Mouse (Mus musculus) small intestine, adult 2 months (tissue): Measurements from ENCODE around the gene Faf1. TPM values are rescaled to one million over a fixed set of nuclear protein-coding genes. Genes with fewer than 3 reads are reported as not detected.

ENCODE experiments used
- H3K27ac ChIP-seq: fragments of 200-500 bp; 2 replicates; pipeline ENCODE4 v1.5.1; 2012; ENCODE audit warnings: low read depth, low read length, control low read depth, inconsistent platforms; ENCODE audit not compliant: insufficient read depth
- H3K27me3 ChIP-seq: fragments of 200-500 bp; 2 replicates; pipeline ENCODE4 v1.6.1; 2012; ENCODE audit warnings: mild to moderate bottlenecking, moderate library complexity, low read length, inconsistent platforms; ENCODE audit not compliant: control insufficient read depth, insufficient read depth
- H3K36me3 ChIP-seq: fragments of 200-500 bp; 2 replicates; pipeline ENCODE4 v1.6.1; 2012; ENCODE audit warnings: mild to moderate bottlenecking, low read length, control low read depth, inconsistent platforms; ENCODE audit not compliant: control insufficient read depth, insufficient read depth
- H3K4me1 ChIP-seq: fragments of 200-500 bp; 2 replicates; pipeline ENCODE4 v1.6.1; 2012; ENCODE audit warnings: low read length, inconsistent platforms, mixed read lengths; ENCODE audit not compliant: control insufficient read depth, insufficient read depth, insufficient read length
- H3K4me3 ChIP-seq: fragments of 200-500 bp; 2 replicates; pipeline ENCODE4 v1.5.1; 2012; ENCODE audit warnings: low read depth, mild to moderate bottlenecking, control low read depth, inconsistent platforms, low read length, moderate library complexity
- CTCF ChIP-seq: fragments of 200-500 bp; IDR thresholded peaks from 2 replicates; pipeline ENCODE4 v1.5.1; 2012; ENCODE audit warnings: low read depth, mild to moderate bottlenecking, control low read depth, inconsistent platforms, low read length, moderate library complexity, mixed read lengths; ENCODE audit not compliant: insufficient replicate concordance, insufficient read length; ENCODE audit errors: extremely low read depth
- POLR2A ChIP-seq: fragments of 200-500 bp; IDR thresholded peaks from 2 replicates; pipeline ENCODE4 v1.6.1; 2012; ENCODE audit warnings: low read depth, mild to moderate bottlenecking, control low read depth, inconsistent platforms, low read length, moderate library complexity
- WGBS: fragments of 180-500 bp; shearing (Covaris S2); methylation state at CpG from one replicate; pipeline ENCODE4 v1.1.7; 2018; 5-methylcytosine and 5-hydroxymethylcytosine counted together
- polyA plus RNA-seq: library from polyadenylated mRNA; depleted of rRNA; stranded (reverse); fragments of >200 nt; gene quantifications from 2 replicates; pipeline ENCODE4 v1.2.3, GENCODE M21; 2012; rRNA removed

The Faf1 gene
- 4.3 and 7.4 TPM in 2 replicates for polyA plus RNA-seq

DNA sequence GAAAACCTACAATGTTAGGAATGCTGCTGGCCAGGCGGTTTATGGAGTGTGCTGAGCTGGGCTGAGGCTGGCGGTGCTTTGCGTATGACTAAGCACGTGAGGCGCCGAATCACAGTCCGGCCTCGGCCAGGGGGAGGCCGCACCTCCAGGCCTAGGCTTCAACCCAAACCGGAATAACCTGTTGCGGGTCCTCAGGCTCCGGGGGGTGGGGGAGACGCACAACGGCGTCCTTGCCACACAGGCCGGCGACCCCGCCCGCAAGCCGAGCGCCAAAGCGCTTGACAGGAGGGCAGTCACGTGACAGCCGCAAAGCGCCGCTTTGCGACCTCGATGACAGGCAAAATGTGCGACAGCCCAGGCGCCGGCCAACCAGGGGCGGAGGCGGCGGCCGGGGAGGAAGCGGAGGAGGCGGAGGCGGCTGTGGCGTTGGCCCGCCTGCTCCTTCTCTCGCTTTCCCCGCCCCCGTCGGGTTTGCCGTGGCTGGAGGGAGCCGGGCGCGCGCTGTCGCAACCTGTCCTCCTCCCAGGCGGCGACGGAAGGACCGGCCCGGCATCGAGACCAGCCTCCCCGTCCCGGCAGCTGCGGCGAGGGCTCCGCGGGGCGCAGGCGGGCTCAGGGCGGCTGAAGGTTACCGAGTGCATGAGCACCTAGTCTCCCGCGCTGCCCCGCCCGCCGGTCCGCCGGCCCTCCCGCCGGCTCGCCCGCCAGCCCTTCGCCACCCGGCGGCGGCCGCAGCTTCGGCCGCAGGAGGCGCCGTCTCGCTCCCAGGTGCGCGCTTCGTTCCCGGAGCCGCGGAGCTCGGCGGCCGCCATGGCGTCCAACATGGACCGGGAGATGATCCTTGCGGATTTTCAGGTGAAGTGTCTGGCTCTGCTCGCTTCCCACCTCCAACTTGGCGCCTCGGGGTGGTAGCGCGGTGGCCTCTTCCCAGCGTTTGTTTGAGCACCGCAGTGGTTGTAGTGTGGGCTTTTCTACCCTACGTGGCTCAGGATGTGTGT, at the start of gene Faf1:
Gene Faf1 (plus strand): TSS at position 371 of the 998 bp plus-strand sequence.
- H3K27me3 ChIP-seq: no peaks in the 10 kb centered on the region
- under 1% methylated on average over 106 of the region's 107 CpGs for WGBS
- TF ChIP-seq CTCF: no peak
- TF ChIP-seq POLR2A: peak; percentile 76

DNA sequence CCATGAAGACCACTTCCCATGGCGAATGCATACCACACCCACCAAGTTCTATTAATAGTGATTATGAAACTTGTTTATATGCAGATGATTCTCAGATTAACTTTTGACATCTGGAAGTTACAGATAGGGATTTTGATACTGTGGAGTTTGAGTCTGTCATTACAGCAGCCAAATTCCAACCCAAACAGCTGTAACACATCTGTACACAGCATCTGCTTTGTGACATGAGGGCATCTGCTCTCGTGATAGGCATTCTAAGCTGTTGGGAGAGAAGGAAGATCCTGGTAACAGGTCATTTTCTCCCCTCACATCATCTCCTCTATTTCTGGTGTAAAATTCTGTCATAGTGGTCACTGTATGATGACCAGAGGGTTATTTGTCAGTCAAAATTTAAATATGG, 46.2 kb upstream of the Faf1 start:
- Histone ChIP-seq H3K36me3 (no peaks in the 10 kb centered on the region), H3K4me1 (no peaks in the 10 kb centered on the region), H3K4me3 (no peak overlapping the region), H3K27me3 (no peaks in the 10 kb centered on the region), H3K27ac (no peak overlapping the region)
- no peak for TF ChIP-seq CTCF
- no peak for TF ChIP-seq POLR2A
- WGBS: 63% methylated on average over 2 of the region's 2 CpGs

More for the DNA sequence above, at the start of gene Faf1:
- H3K4me1 ChIP-seq: no peaks in the 10 kb centered on the region; the same call in 1 of the 2 replicates
- peak within 1 kb of the TSS; percentile 84 for H3K27ac ChIP-seq
- peak within 1 kb of the TSS; percentile 78 for H3K4me3 ChIP-seq
- H3K36me3 ChIP-seq: no peaks in the 10 kb centered on the region; the same call in 1 of the 2 replicates

DNA sequence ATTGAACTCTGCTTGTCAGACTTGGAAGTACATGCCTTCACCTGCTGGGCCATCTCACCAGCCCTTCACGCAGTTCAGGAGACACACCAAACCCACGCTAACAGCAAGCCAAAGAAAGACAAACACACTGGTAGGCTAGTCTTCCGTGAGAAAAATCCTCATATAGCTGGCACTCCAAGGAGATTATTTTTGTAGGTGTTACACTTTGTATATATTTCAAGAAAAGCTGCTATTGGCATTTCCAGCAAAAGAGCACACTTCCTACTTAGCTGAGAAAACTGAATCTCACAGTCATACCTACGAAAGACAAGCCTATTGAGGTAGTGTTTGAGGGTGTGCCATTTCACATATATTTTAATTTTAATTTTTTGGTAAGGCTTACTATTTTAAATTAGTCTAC, 45.4 kb upstream of the Faf1 start:
- Histone ChIP-seq H3K27ac (no peak overlapping the region), H3K4me3 (no peak overlapping the region), H3K36me3 (no peaks in the 10 kb centered on the region), H3K4me1 (no peaks in the 10 kb centered on the region), H3K27me3 (no peaks in the 10 kb centered on the region)
- 75% methylated on average over 4 of the region's 4 CpGs for WGBS
- TF ChIP-seq CTCF (no peak), POLR2A (no peak)

DNA sequence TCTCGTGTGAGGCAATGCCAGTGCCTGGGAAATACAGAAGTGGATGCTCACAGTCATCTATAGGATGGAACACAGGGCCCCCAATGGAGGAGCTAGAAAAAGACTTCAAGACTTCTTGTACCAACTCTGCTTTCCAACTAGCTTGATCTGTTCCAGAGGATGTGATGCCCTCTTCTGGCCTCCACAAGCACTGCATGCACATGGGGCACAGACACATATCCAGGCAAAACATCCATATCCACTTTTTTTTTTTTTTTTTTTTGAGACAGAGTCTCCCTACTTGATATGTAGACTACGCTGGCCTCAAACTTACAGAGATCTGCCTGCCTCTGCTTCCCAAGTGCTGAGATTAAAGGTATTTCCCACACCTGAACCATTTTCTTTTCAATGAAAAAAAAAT, 41.4 kb upstream of the Faf1 start:
- WGBS: 94% methylated on average over 2 of the region's 2 CpGs
- H3K27ac ChIP-seq: no peak overlapping the region

DNA sequence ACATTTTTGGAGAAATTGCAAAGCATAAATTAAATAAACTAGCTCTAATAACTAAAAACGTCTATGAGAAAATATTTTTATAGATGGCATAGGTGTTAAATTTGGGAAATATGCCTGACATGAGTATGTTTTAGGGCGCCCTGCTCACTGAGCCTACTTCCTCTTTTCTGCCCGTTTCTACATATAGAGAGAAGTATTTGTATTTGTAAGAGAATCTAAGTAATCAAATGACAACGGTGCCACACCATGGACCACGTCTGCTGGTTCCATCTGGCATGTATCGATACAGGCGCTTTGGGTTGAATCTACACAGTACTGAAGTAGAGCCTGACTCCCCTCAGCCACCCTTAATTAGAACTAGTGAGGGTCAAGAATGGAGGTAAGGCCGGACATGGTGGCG, 37.0 kb upstream of the Faf1 start:
- no peak overlapping the region for H3K4me3 ChIP-seq
- no peaks in the 10 kb centered on the region for H3K4me1 ChIP-seq
- H3K27ac ChIP-seq: no peak overlapping the region
- no peaks in the 10 kb centered on the region for H3K27me3 ChIP-seq
- WGBS: 84% methylated on average over 9 of the region's 9 CpGs
- H3K36me3 ChIP-seq: no peaks in the 10 kb centered on the region
- TF ChIP-seq POLR2A (no peak), CTCF (no peak)

More for the DNA sequence above, 41.4 kb upstream of the Faf1 start:
- H3K4me1 ChIP-seq: no peaks in the 10 kb centered on the region
- H3K36me3 ChIP-seq: no peaks in the 10 kb centered on the region
- no peak overlapping the region for H3K4me3 ChIP-seq
- no peaks in the 10 kb centered on the region for H3K27me3 ChIP-seq
- TF ChIP-seq CTCF (no peak), POLR2A (no peak)

DNA sequence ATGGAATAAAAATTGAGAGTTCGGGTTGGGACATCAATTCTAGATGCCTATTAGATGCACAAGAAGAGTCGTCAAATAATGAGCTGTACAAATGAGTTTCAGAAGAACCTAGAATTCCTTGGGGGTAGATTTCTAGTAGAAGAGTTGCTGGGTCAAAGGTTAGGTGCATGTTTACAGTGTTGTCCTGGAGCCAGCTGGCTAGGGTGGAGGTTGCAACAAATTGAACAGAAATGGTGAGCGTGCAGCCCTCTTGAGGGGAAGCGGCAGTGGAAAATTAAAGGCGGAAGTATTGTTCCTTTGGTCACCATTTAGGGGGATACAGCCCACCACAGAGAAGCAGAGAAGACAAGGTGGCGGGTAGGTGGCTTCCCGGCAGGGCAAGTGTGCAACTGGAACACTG, 36.2 kb upstream of the Faf1 start:
- WGBS: 84% methylated on average over 7 of the region's 7 CpGs
- Histone ChIP-seq H3K27ac (no peak overlapping the region), H3K4me1 (no peaks in the 10 kb centered on the region), H3K27me3 (no peaks in the 10 kb centered on the region), H3K36me3 (no peaks in the 10 kb centered on the region), H3K4me3 (no peak overlapping the region)
- no peak for TF ChIP-seq CTCF
- no peak for TF ChIP-seq POLR2A

DNA sequence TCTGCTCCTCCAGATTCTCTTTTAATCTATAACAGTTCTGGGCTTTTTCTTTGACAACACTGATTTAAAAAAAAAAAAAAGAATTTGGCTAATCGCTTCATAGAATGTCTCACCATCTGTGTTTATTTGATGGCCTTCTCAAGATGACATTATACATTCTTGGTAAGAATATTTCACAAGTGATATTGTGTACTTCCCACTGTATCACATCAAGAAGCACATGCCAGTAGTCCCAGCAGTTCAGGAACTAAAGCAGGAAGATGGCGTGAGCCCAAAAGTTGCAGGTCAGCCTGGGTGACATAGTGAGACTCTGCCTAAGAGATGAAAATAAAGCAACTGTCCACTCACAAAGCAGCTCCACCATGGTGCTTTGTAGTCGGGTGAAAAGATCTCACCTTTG, 34.9 kb upstream of the Faf1 start:
- Histone ChIP-seq H3K27ac (no peak overlapping the region), H3K27me3 (no peaks in the 10 kb centered on the region), H3K4me3 (no peak overlapping the region), H3K4me1 (no peaks in the 10 kb centered on the region), H3K36me3 (no peaks in the 10 kb centered on the region)
- TF ChIP-seq CTCF (no peak), POLR2A (no peak)
- 71% methylated on average over 3 of the region's 3 CpGs for WGBS
